Mouse (Mus musculus): ENCODE data around the gene Pnpla2.

- TF ChIP-seq CTCF (IDR thresholded peaks at IDR 0.05; ENCODE audit: control insufficient read depth, insufficient read depth, insufficient replicate concordance, low read depth, low read length) (no peak), POLR2A (IDR thresholded peaks at IDR 0.05; ENCODE audit: control insufficient read depth, low read depth, low read length) (no peak)
These were observed 19.0 kb upstream of the Pnpla2 start for GRCm38 (mm10) chr7:141435856-141436522.
